Mouse (Mus musculus): ENCODE results near the gene Rab8b. TPM values are rescaled to one million over a fixed set of nuclear protein-coding genes. Genes with fewer than 3 reads are reported as not detected.
"Not testable (repeated sequence)": the region's sequence is repeated elsewhere in the genome, so short reads cannot be mapped to it uniquely, and the experiment has no call there.

Rab8b gene
- total and polyA plus RNA-seq, 3 experiments = 4.9 to 121 (median 40.6) TPM

GRCm38 (mm10) chr9:66897851-66898250, 21.6 kb downstream of the Rab8b start:
- ATAC-seq (ENCODE audit: extremely low read depth, insufficient number of reproducible peaks, low FRiP score, poor library complexity, severe bottlenecking) (no peak), DNase-seq (ENCODE audit: low spot score) (no peak)
- H3K4me1 ChIP-seq (ENCODE audit: insufficient read depth, low read depth, low read length) = peaks cover 60% of the 10 kb centered on the region
- peaks cover 38% of the 10 kb centered on the region for H3K36me3 ChIP-seq (replicated peaks)
- H3K9me3 ChIP-seq (replicated peaks) = peaks cover 3% of the 10 kb centered on the region; the same call in 1 of the 2 replicates
- H3K4me3 ChIP-seq (ENCODE audit: low read depth, low read length) = no peak overlapping the region
- no peak for TF ChIP-seq CTCF (IDR thresholded peaks at IDR 0.05; ENCODE audit: low read depth, low read length)
- no peak for TF ChIP-seq TAL1 (conservative IDR thresholded peaks at IDR 0.05; ENCODE audit: low read depth, low read length)
- no peak for TF ChIP-seq GATA1 (IDR thresholded peaks at IDR 0.05; ENCODE audit: borderline replicate concordance, low read length)
- no peak for TF ChIP-seq GATA2 (IDR thresholded peaks at IDR 0.05; ENCODE audit: borderline replicate concordance, low read depth, low read length)
- no peak for TF ChIP-seq POLR2AphosphoS5 (IDR thresholded peaks at IDR 0.05; ENCODE audit: insufficient replicate concordance, low read depth, low read length)
- H3K27me3 ChIP-seq (ENCODE audit: insufficient read depth, low read length) = no peaks in the 10 kb centered on the region

GRCm38 (mm10) chr9:66896951-66897350, 22.5 kb downstream of the Rab8b start:
- ATAC-seq (ENCODE audit: extremely low read depth, insufficient number of reproducible peaks, low FRiP score, poor library complexity, severe bottlenecking) = no peak
- TF ChIP-seq TAL1 (conservative IDR thresholded peaks at IDR 0.05; ENCODE audit: low read depth, low read length) (no peak), POLR2AphosphoS5 (IDR thresholded peaks at IDR 0.05; ENCODE audit: insufficient replicate concordance, low read depth, low read length) (no peak), GATA2 (IDR thresholded peaks at IDR 0.05; ENCODE audit: borderline replicate concordance, low read depth, low read length) (no peak), GATA1 (IDR thresholded peaks at IDR 0.05; ENCODE audit: borderline replicate concordance, low read length) (no peak), CTCF (IDR thresholded peaks at IDR 0.05; ENCODE audit: low read depth, low read length) (no peak)
- H3K4me1 ChIP-seq (ENCODE audit: insufficient read depth, low read depth, low read length) = peaks cover 60% of the 10 kb centered on the region

GRCm38 (mm10) chr9:66895995-66896394, 23.5 kb downstream of the Rab8b start:
- TF ChIP-seq TAL1 (conservative IDR thresholded peaks at IDR 0.05; ENCODE audit: low read depth, low read length) (no peak), POLR2AphosphoS5 (IDR thresholded peaks at IDR 0.05; ENCODE audit: insufficient replicate concordance, low read depth, low read length) (no peak), GATA2 (IDR thresholded peaks at IDR 0.05; ENCODE audit: borderline replicate concordance, low read depth, low read length) (no peak)
- H3K4me1 ChIP-seq (ENCODE audit: insufficient read depth, low read depth, low read length) = peaks cover 58% of the 10 kb centered on the region
- H3K9me3 ChIP-seq (replicated peaks) = no peaks in the 10 kb centered on the region
- no peaks in the 10 kb centered on the region for H3K27me3 ChIP-seq (ENCODE audit: insufficient read depth, low read length)
- no peak overlapping the region; the same call in 1 of the 2 replicates for H3K4me3 ChIP-seq (ENCODE audit: low read depth, low read length)
- peaks cover 25% of the 10 kb centered on the region for H3K36me3 ChIP-seq (replicated peaks)
- ATAC-seq (ENCODE audit: extremely low read depth, insufficient number of reproducible peaks, low FRiP score, poor library complexity, severe bottlenecking) (peak; percentile 57), DNase-seq (ENCODE audit: low spot score) (peak; percentile 43)

More at GRCm38 (mm10) chr9:66896951-66897350, 22.5 kb downstream of the Rab8b start:
- Histone ChIP-seq H3K36me3 (replicated peaks) (peaks cover 31% of the 10 kb centered on the region), H3K9me3 (replicated peaks) (peaks cover 1% of the 10 kb centered on the region; the same call in 1 of the 2 replicates), H3K4me3 (ENCODE audit: low read depth, low read length) (no peak overlapping the region), H3K27me3 (ENCODE audit: insufficient read depth, low read length) (no peaks in the 10 kb centered on the region)
- DNase-seq (ENCODE audit: low spot score) = no peak

GRCm38 (mm10) chr9:66895035-66895779, 24.3 kb downstream of the Rab8b start:
- ATAC-seq (ENCODE audit: extremely low read depth, insufficient number of reproducible peaks, low FRiP score, poor library complexity, severe bottlenecking) = peak; percentile 45

GRCm38 (mm10) chr9:66894421-66894820, 25.1 kb downstream of the Rab8b start:
- ATAC-seq (ENCODE audit: extremely low read depth, insufficient number of reproducible peaks, low FRiP score, poor library complexity, severe bottlenecking) (no peak), DNase-seq (ENCODE audit: low spot score) (no peak)
- Histone ChIP-seq H3K4me1 (ENCODE audit: insufficient read depth, low read depth, low read length) (peaks cover 57% of the 10 kb centered on the region), H3K4me3 (ENCODE audit: low read depth, low read length) (no peak overlapping the region), H3K9me3 (replicated peaks) (no peaks in the 10 kb centered on the region), H3K27me3 (ENCODE audit: insufficient read depth, low read length) (no peaks in the 10 kb centered on the region), H3K36me3 (replicated peaks) (peaks cover 26% of the 10 kb centered on the region)
- TF ChIP-seq CTCF (IDR thresholded peaks at IDR 0.05; ENCODE audit: low read depth, low read length) (no peak), GATA1 (IDR thresholded peaks at IDR 0.05; ENCODE audit: borderline replicate concordance, low read length) (no peak), TAL1 (conservative IDR thresholded peaks at IDR 0.05; ENCODE audit: low read depth, low read length) (no peak), POLR2AphosphoS5 (IDR thresholded peaks at IDR 0.05; ENCODE audit: insufficient replicate concordance, low read depth, low read length) (no peak), GATA2 (IDR thresholded peaks at IDR 0.05; ENCODE audit: borderline replicate concordance, low read depth, low read length) (no peak)

More at GRCm38 (mm10) chr9:66895035-66895779, 24.3 kb downstream of the Rab8b start:
- H3K27me3 ChIP-seq (ENCODE audit: insufficient read depth, low read length) = no peaks in the 10 kb centered on the region
- H3K36me3 ChIP-seq (replicated peaks) = peaks cover 31% of the 10 kb centered on the region
- H3K4me3 ChIP-seq (ENCODE audit: low read depth, low read length) = peak overlapping the region; percentile 27; the same call in 1 of the 2 replicates
- TF ChIP-seq POLR2AphosphoS5 (IDR thresholded peaks at IDR 0.05; ENCODE audit: insufficient replicate concordance, low read depth, low read length) (no peak), TAL1 (conservative IDR thresholded peaks at IDR 0.05; ENCODE audit: low read depth, low read length) (no peak), CTCF (IDR thresholded peaks at IDR 0.05; ENCODE audit: low read depth, low read length) (no peak), GATA2 (IDR thresholded peaks at IDR 0.05; ENCODE audit: borderline replicate concordance, low read depth, low read length) (no peak), GATA1 (IDR thresholded peaks at IDR 0.05; ENCODE audit: borderline replicate concordance, low read length) (no peak)
- peaks cover 60% of the 10 kb centered on the region for H3K4me1 ChIP-seq (ENCODE audit: insufficient read depth, low read depth, low read length)
- DNase-seq (ENCODE audit: low spot score) = no peak
- H3K9me3 ChIP-seq (replicated peaks) = no peaks in the 10 kb centered on the region

- not testable (repeated sequence) for H3K27me3 ChIP-seq (ENCODE audit: insufficient read depth, low read length); H3K9me3 ChIP-seq (replicated peaks); ATAC-seq (ENCODE audit: extremely low read depth, insufficient number of reproducible peaks, low FRiP score, poor library complexity, severe bottlenecking); H3K4me3 ChIP-seq (ENCODE audit: low read depth, low read length); DNase-seq (ENCODE audit: low spot score)
- peaks cover 24% of the 10 kb centered on the region for H3K36me3 ChIP-seq (replicated peaks)
- H3K4me1 ChIP-seq (ENCODE audit: insufficient read depth, low read depth, low read length) = peaks cover 47% of the 10 kb centered on the region
Observed at GRCm38 (mm10) chr9:66892456-66892855, 27.0 kb downstream of the Rab8b start.

Measured in G1E (cell line).